Mouse (Mus musculus) thymus, postnatal 0 days (tissue): ENCODE data around the gene Dus2. TPM values are rescaled to one million over a fixed set of nuclear protein-coding genes. Genes with fewer than 3 reads are reported as not detected.

Experiments
- DNase-seq: peaks from one replicate; pipeline ENCODE4 v3.0.0-alpha.2; 2015; ENCODE audit warnings: low spot score
- polyA plus RNA-seq: library from polyadenylated mRNA; unstranded; fragments of >200 nt; fragmentation: Nextera tagmentation; extraction: Ambion mirVana; gene quantifications from 2 replicates; pipeline ENCODE4 v1.2.1, GENCODE M21; 2015

Gene Dus2
- polyA plus RNA-seq, 1 experiment from 2014 or later = 25.6 TPM

DNA sequence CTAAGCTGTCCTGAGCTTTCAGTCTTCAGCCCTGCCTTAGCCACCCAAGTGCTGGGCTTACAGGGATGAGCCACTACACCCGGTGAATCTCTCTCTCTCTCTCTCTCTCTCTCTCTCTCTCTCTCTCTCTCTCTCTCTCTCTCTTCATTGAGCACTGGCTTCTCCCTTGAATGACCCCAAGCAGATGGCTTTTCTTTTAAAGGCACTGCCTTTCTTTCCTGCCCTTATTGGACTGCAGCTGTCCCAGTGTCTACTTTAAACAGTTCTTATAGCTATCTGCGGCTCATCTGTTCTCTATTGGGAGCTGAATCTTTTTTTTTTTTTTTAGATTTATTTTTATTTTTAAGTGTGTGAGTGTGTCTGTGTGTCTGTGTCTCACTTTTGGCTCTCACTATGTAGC, 51.9 kb downstream of the Dus2 start:
- no peak for DNase-seq

DNA sequence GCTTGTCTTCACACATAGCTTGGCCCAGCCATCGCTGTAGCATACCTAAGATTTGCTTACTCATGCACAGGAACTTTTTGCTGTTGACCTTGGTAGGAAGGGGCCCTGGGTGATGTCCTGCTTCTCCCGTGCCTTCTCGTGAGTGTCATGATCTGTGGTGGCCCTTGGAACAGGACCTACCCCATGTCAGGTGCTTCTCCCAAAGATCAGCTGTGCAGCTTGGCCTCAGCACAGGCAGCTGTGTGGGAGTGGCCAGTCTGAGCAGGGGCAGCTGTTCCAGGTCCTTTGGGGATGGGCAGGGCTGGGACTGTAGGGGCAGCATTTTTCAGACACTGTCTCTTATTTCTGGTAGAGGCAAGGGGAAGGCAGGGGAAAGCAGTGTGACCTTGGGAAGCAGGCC, 53.0 kb downstream of the Dus2 start:
- no peak for DNase-seq

DNA sequence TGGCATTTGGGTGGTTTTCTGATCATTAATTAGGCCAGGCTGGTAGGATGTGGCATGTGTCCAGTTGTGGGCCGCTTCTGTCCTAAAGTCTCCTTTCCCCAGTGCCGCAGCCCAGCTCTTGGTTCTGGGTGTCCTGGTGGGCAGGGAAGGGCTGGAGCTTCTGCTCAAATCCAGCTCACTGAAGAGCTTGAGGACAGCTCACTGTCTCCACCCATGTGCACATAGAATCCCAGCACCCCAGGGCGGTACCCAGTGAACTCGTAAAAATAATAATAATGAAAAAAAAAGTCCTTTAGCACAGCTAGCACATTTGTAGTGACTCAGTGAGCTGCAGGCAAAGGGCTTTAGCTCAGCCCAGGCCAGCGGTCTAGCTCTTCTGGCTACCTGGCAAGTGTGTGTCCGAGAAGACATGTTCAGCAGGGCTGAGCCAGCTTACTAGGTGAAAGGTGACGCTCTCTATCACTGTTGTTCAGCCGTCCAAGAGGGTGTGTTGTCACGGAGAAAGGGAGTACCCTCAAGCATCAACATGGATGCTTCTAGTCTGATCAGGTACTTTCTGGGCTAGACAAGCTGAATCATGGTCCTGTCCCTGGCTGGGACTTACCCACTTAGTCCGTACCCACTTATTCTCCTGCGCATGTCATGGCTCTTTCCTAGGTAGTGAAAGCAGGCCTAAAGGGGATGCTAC, 55.9 kb downstream of the Dus2 start:
- no peak for DNase-seq

DNA sequence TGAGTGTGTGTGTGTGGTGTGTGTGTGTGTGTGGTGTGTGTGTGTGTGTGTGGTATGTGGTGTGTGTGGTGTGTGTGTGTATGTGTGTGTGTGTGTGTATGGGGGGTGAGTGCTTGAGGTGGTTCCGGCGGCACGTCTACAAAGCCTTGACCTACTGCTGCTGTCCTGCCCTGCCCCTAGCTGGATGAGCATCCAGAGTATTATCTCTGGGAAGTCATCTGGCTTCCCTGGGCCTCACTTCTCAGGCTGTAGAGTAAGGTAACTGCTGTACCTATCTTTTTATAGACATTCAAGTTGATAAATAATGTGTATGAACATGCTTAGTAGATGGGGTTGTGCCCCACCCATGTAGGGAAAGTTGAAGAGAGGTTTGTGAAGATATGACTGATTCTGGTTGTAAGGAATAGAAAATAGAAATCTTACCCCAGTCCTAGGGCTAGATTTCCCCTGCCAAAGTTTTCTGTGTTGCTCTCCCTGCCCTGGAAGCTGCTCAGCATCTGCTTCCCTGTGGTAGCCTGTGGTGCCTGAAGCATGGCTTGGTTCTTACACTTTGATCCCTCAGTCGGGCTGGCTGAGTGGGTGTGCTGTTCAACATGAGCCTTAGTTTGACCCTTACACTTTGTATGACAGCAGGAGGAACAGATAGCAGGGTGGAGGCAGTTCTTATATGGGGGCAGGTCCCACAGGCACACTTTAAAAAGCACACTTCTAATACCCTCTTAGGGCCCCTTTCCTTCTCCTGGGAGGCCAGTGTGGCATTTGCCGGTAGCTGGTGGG, 56.9 kb downstream of the Dus2 start:
- DNase-seq = no peak

- no peak for DNase-seq
Observed at GRCm38 (mm10) chr8:106049840-106050239, 58.7 kb downstream of the Dus2 start.

GRCm38 (mm10) chr8:106051068-106051467, 59.9 kb downstream of the Dus2 start:
- DNase-seq = no peak

DNA sequence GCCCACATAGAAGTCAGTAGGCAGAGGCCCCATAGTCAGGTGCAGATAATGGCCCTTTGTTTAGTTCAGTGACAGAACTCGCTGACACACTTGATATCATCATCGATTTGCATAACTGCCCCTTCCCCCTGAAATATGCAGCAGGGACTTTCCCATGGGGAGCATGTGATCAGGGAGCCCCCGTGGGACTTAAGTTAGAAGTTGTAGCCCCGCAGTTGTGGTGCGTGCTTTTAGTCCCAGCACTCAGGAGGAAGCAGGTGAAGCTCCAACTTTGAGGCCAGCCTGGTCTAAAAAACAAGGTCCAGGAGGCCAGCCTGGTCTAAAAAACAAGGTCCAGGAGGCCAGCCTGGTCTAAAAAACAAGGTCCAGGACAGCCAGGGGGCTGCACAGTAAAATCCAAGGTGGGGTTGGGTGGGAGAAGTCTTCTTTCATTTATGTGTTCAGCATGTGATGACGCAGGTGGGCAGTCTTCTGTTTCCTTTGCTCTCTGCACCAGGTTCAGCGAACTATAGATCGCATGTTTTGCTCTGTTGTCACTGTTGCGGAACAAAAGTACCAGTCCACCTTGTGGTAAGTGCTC, 61.5 kb downstream of the Dus2 start:
- DNase-seq = peak; percentile 70

DNA sequence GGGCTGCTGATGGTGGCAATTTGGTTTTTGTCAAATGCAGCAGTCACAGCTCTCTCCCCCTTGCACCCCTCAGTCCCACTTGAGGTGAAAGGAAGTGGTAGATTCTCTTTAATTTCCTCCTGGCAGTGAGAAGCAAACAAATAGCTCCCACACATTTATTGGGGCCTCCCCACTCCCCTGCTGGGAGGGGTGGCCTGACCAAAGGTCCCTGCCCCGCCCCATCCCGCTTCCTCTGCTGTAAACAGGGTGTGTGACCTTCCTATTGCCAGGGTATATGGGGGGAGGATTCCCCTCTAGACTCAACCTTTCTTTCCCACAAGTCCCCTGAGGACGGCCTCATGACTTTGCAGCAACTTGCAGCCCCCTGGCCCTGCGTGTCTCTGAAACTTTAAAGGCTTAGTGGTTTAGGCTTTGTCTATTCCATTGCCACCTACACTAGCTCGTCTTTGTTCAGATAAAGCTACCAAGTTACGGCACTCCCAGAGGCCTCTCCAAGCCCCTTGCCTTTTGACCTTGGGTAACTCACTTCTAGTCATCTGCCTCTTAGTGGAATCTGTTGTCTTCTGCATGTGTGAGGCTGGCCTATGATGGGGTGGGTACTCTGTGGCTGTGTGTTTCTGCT, 63.2 kb downstream of the Dus2 start:
- DNase-seq = peak; percentile 82

DNA sequence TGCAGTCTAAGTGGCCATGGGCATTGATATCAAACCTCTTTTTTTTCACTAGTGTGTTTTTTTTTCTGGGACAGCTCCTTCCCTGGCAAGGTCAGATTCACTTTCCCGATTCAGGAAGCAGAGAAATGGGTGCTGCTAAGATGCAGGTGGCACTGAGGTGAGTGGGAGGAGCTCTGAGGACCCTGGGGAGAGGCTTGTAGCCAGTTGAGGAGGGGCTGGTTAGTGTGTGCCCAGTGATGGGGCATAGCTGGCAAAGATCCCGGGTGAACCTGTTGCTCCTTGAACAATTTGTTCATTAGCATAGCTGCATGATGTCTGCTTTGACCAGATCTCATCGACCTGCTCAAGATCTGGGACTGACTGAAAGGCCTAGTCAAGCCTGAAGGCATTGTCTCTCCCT, 63.9 kb downstream of the Dus2 start:
- DNase-seq = peak; percentile 41

DNA sequence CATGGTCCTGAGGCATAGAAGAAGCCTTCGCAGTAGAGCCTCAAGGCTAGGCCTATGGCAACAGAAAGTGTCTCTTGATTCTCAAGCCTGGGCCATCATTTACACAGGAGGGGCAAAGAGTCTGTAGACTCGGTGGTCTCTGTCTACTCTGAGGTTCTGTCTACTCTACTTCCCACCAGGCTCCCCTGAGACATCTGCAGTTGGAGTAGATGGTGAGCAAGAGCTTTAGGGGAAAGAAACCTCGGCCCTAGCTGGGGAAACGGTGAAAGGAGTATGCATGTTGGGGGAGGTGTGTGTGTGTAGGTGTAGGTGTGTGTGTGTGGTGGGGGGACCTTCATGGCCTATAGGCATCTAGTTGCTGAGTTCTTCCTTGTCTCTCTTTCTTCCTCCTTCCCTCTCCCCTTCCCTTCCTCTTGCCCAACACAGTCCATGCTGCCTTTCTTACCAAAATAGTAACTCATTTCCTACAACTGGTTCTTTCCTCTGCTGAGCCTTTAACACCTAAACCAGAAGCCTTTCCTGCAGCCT, 65.4 kb downstream of the Dus2 start:
- no peak for DNase-seq

DNA sequence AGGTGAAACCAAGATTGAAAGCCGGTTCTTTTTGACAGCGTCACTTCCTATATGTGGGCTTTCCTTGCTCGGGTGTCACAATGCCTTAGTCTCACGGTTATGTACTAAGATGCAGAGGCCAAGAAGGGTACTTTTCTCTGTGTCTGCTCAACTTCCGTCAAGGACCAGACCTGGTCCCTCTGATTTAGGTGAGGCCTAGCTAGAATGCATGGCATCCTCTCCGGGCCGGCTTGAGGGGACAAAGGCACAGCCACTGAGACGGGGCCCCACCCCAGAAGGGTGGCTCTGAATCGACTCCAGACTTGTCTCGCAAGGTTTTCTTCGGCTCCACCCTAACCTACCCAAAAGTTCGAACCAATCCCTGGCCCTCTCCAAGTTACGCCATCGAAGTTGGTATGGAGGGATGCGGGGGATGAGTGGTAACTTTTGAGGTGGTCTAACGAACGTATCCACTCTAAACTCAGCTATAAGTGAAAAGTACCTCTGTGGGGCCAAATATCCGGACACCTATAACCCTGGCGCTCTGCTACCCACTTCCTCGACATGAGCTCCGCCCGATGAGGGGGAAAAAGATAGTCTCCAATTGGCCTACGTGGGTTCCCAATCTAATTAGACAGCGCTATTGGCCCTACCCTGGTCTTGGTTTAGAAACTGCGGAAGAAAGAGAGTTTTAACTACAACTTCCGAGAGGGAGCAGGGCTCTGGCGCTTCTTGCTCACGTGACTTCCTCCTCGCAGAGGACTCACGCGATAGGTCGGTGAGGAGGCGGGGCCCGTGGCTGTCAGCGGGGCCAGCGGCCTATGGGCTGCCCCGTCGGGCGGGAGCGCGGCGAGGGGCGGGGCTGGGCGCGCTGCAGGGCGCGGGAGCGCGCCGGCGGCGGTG, 67.8 kb downstream of the Dus2 start, which contains the start of gene Nfatc3:
Nfatc3 (plus strand) TSS at position 110 of the 882 bp plus-strand sequence.
- peak; percentile 98 for DNase-seq

GRCm38 (mm10) chr8:106059613-106060371, 68.7 kb downstream of the Dus2 start:
- no peak for DNase-seq

DNA sequence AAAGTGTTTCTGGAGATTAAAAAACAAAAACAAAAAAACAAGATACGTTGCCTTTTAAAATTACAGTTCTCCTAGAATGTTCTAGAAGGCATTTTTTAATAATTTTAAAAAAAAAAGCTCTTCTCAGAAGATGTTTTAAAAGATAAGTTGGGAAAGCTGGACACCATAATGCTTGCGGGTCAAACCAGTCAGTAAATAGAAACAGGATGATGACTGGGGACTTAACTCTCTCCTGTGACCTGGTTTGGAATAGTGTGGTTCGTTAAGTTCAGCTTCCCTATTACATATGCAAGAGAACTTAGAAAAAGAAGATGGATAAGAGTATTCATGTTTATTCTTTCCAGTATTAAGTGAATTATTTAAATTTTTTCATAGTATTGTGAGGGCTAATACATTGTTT, 69.4 kb downstream of the Dus2 start:
- peak; percentile 21 for DNase-seq

DNA sequence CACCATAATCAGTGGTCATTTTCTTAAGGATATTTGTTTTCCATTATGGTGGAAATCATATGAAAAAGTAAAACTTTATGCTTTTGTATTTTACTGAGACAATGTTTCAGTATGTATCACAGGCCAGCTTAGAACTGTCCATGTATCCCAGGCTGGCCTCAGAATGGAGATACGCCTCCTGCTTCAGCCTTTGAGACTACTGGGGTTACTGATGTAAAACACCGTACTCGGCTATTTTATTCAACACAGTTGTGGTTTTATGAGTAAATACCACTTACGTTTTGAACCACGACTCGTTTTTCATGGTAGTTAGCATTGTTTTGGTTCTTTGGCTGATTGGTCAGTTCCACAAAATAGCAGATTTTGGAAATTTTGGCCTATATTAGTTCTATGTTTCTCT, 70.5 kb downstream of the Dus2 start:
- DNase-seq = no peak

- DNase-seq = no peak
Observed at GRCm38 (mm10) chr8:106063046-106063445, 71.9 kb downstream of the Dus2 start.

- DNase-seq = no peak
Observed at GRCm38 (mm10) chr8:106066721-106067120, 75.6 kb downstream of the Dus2 start.

DNA sequence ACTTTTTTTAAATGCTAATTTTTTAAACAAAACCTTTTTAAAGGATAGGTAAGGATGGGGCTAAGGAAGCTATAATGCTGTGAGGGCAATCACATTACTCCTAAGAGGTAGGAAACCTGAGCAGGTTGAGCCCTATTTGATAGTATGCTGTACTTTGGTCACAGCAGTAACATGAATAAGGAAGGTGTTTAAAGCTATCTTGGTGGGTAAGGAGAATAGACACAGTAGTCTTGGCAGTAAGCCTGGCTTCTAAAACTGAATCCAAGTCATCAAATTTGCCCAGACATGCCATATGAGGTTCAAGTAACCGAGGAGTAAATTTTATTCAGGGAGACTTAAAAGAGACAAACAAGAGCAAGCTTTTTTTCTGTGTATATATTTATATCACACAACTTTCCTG, 78.4 kb downstream of the Dus2 start:
- DNase-seq = no peak

DNA sequence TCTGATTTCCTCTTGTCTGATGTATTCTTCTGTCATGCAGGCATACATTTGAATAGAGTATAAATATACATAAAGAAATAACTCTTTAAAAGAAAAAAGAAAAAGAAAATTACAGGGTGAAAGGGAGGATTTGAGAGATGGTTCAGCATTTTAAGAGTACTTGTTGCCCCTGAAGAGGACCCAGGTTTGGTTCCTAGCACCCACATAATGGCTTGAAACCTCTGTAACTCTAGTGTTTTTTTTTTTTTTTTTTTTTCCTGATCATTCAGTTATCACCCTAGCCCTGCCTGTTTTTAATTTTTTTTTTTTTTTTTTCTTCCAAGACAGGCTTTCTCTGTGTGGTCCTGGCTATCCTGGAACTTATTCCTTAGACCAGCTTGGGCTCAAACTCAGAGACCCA, 81.0 kb downstream of the Dus2 start:
- no peak for DNase-seq

DNA sequence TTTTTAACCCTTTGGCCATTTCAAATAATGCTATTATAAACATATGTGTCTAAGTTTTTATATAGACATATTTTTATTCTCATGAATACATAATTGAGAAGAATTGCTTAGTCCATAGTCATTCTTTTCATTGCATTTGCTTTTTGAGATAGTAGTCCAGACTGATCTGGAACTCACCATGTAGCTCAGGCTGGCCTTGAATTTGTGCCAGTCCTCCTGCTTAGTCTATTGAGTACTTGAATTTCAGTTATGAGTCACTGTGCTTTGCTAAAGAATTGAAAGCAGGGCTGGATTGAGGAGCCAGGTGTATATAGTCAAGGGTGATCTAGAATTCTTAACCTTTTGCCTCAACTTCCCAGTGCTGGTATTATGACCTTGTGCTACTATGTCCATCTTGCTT, 83.1 kb downstream of the Dus2 start:
- DNase-seq = no peak

DNA sequence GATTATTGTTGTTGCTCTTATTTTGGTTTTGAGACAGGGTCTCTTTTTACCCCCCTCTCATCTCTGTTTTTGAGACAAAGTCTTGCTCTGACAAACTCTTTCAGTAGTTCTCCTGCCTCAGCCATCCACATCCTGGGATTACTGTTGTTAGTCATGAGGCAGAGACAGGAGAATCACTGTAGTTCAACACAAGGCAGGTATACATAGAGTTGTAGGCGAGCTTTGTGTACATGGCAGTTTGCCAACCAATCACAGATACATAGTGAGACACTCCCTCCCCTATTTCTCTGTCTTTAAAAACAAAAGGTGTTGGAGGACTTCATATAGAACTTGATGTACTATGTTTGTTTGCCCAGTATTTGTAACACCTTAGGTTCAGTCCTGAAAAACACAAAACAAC, 83.5 kb downstream of the Dus2 start:
- DNase-seq = no peak
